Mouse (Mus musculus) hindlimb bud, embryonic 11.5 days (tissue): Measurements from ENCODE around the gene H2-Ab1.
A peak's percentile ranks its signal among the peaks of the same experiment; 100 is the strongest.
"Not testable (repeated sequence)": the region's sequence is repeated elsewhere in the genome, so short reads cannot be mapped to it uniquely, and the experiment has no call there.

Source experiments
- DNase-seq: peaks from one replicate; pipeline ENCODE4 v3.0.0-alpha.2; 2012; ENCODE audit warnings: low read depth, low spot score; ENCODE audit errors: extremely low spot score

The H2-Ab1 gene

DNA sequence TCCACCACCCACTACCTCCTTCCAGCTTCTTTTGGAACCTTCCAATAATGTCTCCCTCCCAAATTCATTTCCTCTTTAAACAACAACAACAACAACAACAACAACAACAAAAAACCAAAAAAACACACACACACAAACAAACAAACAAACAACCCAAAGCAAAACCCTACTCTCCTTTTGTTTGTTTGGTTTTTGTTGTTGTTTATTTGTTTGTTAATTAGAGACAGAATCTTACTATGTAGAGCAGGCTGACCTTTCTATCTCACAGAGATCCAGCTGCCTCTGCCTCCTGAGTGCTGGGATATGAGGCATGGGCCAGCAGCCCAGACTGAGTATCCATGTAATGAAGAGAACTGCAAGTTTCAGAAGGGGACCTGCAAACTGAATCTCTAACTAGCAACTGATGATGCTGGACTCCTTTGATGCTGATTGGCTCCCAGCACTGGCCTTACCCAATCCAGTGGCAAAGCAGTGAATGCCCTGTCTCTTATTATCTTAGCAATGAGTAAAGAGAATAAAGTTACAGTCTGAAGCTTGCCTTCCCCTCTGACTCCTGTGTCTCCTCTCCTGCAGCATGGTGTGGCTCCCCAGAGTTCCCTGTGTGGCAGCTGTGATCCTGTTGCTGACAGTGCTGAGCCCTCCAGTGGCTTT is 48.0 kb downstream of the H2-Ab1 start, which contains the start of gene H2-Eb1:
TSS of gene H2-Eb1 (plus strand) at position 488 of the 651 bp plus-strand sequence.
- DNase-seq: peak; percentile 78

DNA sequence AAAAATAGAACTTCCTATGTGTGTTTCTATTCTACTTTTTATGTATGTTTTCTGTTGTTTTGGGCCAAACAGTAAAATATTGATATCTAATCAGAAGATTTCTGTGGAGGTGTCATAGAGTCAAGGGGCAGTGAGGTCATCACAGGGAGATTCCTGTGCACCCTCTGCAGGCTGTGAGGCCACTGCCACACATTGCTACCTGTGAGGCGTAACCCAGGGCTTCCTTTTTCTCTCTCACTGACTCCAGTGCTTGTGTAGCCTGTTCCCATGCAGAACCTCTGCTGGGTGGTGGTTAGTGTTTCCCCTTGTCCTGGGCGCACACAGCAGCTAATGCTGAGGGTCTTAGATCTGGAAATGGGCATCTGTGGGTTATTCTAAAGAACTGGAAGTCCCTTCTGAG is 48.9 kb downstream of the H2-Ab1 start:
- DNase-seq: no peak

DNA sequence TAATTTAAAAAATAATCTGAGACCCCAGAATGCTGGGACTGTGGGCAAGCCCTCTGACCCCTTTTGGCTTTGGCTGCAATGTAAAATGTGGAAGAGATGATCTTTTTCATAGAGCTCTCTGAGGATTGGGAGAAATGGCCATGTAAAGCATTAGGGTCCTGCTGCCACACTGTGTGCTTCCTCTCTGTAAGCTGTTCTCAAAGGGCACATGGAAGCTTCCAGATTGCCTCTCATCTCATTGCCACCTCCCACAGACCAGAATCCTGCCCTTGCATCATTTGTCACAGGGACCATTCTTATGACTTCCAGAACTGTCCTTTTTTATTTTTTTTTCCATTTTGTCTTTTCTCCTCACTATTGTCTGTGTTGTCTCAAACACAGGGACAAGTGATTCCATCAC is 49.7 kb downstream of the H2-Ab1 start:
- DNase-seq: no peak

DNA sequence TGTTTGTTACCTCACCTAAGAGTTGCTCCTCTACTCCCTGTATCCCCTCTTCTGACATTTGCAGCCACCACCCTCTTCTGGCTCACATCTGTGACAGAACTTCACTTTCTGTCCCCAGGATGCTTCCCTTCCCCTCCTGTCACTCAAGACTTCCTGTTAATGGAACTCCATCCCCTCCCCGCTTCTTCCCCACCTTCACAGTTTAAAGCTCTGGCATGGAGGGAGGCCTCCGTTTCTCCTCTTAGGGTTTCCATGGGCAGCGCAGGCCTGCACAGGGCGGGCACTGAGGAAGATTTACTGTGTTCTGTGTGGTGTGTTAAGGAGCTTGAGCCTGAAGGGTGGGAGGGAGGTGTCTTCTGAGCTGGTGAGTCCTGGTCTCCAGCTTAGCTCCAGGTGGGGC is 50.7 kb downstream of the H2-Ab1 start:
- no peak for DNase-seq

DNA sequence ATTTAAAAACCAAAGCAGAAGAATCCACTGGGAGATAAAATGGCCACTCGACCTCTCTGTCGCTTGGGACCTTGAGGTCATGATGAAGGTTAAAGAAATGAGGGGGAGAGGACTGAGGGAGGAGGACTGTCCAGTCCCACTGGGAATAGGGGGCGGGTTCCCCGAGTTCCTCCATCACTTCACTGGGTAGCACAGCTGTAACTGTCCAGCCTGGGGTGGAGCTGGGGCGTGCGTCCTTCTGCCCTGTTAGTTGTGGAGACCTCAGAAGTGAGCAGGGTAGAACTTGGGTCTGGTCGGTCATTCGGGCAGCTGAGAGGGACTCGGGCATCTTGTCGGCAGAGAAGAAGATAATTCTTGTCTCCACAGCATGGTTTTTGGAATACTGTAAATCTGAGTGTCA is 51.7 kb downstream of the H2-Ab1 start:
- DNase-seq: no peak

DNA sequence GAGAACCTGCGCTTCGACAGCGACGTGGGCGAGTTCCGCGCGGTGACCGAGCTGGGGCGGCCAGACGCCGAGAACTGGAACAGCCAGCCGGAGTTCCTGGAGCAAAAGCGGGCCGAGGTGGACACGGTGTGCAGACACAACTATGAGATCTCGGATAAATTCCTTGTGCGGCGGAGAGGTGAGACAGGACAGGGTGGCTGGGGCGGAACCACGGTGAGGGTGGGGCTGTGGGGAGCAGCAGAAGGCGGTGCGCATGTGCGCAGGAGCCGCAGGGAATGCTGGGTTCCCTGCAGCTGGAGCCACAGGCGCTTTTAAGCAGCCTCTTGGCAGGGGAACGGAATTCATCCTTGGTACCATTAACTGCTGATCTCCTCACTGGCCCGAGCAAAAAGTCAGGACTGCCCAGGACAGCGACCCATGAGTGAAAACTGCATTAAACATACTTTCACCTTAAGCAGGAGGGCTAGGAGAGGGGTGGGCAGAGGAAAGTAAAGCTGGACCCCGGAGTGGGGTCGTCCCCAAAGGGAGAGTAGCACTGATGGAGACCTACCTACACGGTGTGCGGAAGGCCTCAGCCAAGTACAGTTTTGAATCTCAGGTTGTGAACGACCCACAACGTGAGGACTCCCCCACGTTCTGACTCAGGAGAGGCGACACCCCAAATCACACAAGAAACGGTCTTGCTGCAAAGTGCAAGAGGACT is 52.3 kb downstream of the H2-Ab1 start:
- no peak for DNase-seq

DNA sequence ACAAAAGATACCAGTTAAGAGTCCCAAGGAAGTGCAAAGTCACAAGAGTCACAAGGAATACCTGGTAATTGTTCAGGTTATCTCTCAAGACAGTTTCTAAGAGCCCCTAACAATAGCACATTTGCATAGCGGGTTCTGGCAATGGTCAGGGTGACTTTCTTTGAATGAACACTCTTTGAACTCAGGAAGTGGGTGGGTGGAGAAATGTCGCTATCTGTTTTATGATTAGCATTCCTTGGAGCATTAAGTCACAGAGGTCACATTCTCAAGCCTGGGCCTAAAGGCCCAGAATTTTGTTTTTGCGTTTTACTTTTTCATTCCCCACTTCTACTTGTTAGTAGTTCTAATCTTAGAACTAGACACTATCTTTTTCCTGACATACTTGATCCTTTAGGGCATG is 53.0 kb downstream of the H2-Ab1 start:
- DNase-seq: not testable (repeated sequence)

DNA sequence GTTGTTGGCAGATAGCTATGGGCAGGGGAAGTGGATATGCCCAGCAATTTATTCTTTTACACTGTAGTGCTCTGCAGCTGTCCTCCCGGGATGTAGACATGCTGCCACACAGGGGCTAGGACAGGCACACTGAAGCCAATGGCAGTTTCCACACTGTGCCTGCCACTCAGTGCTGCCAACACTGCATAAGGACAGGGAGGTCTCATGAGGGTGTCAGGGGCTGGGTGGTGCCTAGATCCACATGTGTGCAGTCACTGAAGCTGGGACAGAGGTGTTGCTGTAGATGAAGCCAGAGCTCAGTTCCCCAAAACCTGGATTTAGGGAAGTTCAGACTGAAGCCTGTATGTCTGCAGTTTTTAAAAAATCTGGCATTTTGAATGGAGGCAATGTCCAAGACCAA is 54.7 kb downstream of the H2-Ab1 start:
- DNase-seq: no peak

DNA sequence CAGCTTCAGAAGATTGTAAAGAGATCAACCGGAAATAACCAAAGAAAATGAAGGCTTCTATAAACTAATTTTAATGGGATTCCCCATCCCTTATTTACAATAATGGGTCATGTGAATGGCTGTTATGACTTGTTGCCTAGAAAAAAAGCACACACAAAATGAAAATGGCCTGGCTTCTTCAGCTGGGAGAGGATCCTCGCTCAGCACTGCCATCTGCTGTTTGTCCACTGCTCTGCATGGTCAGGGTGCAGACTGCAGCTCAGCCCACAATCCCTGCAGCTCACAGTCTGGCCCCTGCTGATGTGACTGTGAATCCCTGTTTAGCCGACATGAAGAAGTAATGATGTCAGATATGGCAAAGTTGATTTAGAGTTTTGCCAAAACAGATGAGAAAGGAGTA is 55.9 kb downstream of the H2-Ab1 start:
- peak; percentile 26 for DNase-seq

DNA sequence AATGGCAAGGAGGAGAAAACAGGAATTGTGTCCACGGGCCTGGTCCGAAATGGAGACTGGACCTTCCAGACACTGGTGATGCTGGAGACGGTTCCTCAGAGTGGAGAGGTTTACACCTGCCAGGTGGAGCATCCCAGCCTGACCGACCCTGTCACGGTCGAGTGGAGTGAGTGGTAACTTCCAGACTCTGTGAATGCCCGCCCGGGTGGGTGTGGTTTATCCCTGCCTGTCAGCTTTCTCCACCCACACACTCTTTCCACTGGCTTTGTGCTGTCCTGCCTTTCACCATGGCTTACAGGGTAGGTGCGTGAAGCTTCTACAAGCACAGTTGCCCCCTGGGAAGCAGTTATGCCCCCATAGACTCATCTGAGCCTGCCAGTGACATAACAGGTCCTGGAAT is 56.8 kb downstream of the H2-Ab1 start:
- DNase-seq: no peak

DNA sequence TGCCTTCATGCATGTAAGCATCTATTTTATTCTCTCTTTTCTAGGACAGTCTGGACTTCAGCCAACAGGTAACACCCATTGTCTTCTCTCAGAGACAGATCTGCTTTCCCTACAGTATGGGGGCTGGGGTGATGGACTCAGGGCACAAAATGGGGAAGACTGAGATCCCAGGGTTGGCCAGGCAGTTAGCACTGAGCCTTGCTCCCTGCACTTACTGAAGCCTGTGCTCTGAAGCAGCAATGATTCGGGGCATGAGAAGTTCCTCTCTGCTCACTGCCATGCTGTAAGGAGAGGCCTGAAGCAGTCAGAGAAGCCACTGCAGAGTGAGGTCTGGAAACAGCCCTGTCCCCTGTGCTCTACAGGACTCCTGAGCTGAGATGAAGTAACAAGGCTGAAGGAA is 58.0 kb downstream of the H2-Ab1 start:
- DNase-seq: no peak

DNA sequence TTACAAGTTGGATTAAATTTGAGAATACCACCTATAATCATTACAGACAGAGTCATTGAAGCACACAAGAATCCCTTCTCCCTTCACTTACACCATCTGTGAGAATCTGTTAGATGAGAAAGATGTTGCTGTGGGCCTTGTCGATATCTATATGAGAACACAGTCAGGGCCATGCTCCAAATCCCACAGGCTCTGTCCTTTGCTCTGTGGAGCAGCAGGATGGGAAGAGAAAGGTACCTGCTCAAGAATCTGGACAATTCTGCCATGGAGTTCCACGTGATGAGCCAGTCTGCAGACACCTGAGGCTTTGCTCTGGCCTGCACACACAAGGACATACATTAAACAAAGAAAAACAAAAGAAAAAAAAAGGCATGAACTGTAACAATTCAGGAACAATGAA is 59.2 kb downstream of the H2-Ab1 start:
- DNase-seq: no peak

DNA sequence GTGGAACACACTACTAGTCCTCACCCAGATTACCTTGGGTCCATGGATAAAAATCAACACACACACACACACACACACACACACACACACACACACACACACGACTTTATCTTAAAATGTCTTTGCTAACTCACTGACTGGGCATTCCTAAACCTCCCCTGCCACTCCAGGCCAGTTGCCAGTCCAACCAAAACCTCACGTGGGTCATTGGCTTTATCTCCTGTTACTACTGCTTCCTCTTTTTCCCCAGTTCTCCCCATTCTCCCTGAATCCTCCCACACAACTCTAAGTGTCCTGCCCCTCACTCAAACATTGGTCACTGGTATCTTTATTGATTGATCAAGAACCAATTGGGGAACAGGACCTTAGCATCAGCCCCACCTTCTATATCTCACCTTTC is 59.8 kb downstream of the H2-Ab1 start:
- no peak for DNase-seq
